Mouse (Mus musculus): ENCODE measurements around the gene Gltp. TPM values are rescaled to one million over a fixed set of nuclear protein-coding genes. Genes with fewer than 3 reads are reported as not detected.
A peak's percentile ranks its signal among the peaks of the same experiment; 100 is the strongest.

Gene Gltp
- 78.3 and 81.9 TPM in 2 replicates for polyA plus RNA-seq (2014; fragmentation: Nextera tagmentation; extraction: Ambion mirVana)

- Histone ChIP-seq H3K4me1 (replicated peaks; ENCODE audit: control insufficient read depth, insufficient read depth, low read length) (peaks cover 8% of the 10 kb centered on the region), H3K4me2 (ENCODE audit: low read depth, low read length, severe bottlenecking) (peak within 1 kb of the TSS; percentile 93), H3K27me3 (ENCODE audit: control insufficient read depth, insufficient read depth, low read length) (no peaks in the 10 kb centered on the region), H3K36me3 (ENCODE audit: control insufficient read depth, insufficient read depth, low read length) (no peaks in the 10 kb centered on the region), H3K9me3 (ENCODE audit: control insufficient read depth, low read length) (no peaks in the 10 kb centered on the region), H3K4me3 (ENCODE audit: low read depth, low read length) (peak within 1 kb of the TSS; percentile 69), H3K9ac (ENCODE audit: low read length) (peak within 1 kb of the TSS; percentile 83), H3K27ac (ENCODE audit: low read depth, low read length) (no peak within 1 kb of the TSS)
- peak; percentile 96 for DNase-seq (ENCODE audit: low spot score)
- 5% methylated on average over 68 of the region's 75 CpGs for WGBS
- peak; percentile 96 for ATAC-seq (replicated peaks; ENCODE audit: low FRiP score)
These were observed at the start of gene Gltp for GRCm38 (mm10) chr5:114690633-114691567. TSS of gene Gltp (minus strand) at chr5:114690984.

GRCm38 (mm10) chr5:114738707-114739241 is 48.0 kb upstream of the Gltp start:
- no peaks in the 10 kb centered on the region for H3K4me1 ChIP-seq (replicated peaks; ENCODE audit: control insufficient read depth, insufficient read depth, low read length)
- H3K36me3 ChIP-seq (ENCODE audit: control insufficient read depth, insufficient read depth, low read length), result peaks cover 3% of the 10 kb centered on the region; the same call in 1 of the 2 replicates
- H3K27ac ChIP-seq (ENCODE audit: low read depth, low read length), result no peak overlapping the region
- no peaks in the 10 kb centered on the region for H3K27me3 ChIP-seq (ENCODE audit: control insufficient read depth, insufficient read depth, low read length)
- no peak overlapping the region for H3K9ac ChIP-seq (ENCODE audit: low read length)
- no peaks in the 10 kb centered on the region for H3K9me3 ChIP-seq (ENCODE audit: control insufficient read depth, low read length)
- WGBS, result 87% methylated on average over 12 of the region's 12 CpGs
- ATAC-seq (replicated peaks; ENCODE audit: low FRiP score) (no peak), DNase-seq (ENCODE audit: low spot score) (no peak)
- no peak overlapping the region for H3K4me2 ChIP-seq (ENCODE audit: low read depth, low read length, severe bottlenecking)
- no peak overlapping the region for H3K4me3 ChIP-seq (ENCODE audit: low read depth, low read length)

- Histone ChIP-seq H3K27me3 (ENCODE audit: control insufficient read depth, insufficient read depth, low read length) (no peaks in the 10 kb centered on the region), H3K4me2 (ENCODE audit: low read depth, low read length, severe bottlenecking) (no peak overlapping the region), H3K4me3 (ENCODE audit: low read depth, low read length) (no peak overlapping the region), H3K9me3 (ENCODE audit: control insufficient read depth, low read length) (no peaks in the 10 kb centered on the region), H3K4me1 (replicated peaks; ENCODE audit: control insufficient read depth, insufficient read depth, low read length) (no peaks in the 10 kb centered on the region), H3K36me3 (ENCODE audit: control insufficient read depth, insufficient read depth, low read length) (peaks cover 7% of the 10 kb centered on the region; the same call in 1 of the 2 replicates), H3K9ac (ENCODE audit: low read length) (no peak overlapping the region), H3K27ac (ENCODE audit: low read depth, low read length) (no peak overlapping the region)
- ATAC-seq (replicated peaks; ENCODE audit: low FRiP score) (no peak), DNase-seq (ENCODE audit: low spot score) (no peak)
- WGBS, result 87% methylated on average over 21 of the region's 21 CpGs
These were observed 46.5 kb upstream of the Gltp start for GRCm38 (mm10) chr5:114737090-114737887.

GRCm38 (mm10) chr5:114733606-114734005 is 42.8 kb upstream of the Gltp start:
- WGBS, result 95% methylated on average over 15 of the region's 15 CpGs
- H3K36me3 ChIP-seq (ENCODE audit: control insufficient read depth, insufficient read depth, low read length), result peaks cover 10% of the 10 kb centered on the region; the same call in 1 of the 2 replicates

DNA sequence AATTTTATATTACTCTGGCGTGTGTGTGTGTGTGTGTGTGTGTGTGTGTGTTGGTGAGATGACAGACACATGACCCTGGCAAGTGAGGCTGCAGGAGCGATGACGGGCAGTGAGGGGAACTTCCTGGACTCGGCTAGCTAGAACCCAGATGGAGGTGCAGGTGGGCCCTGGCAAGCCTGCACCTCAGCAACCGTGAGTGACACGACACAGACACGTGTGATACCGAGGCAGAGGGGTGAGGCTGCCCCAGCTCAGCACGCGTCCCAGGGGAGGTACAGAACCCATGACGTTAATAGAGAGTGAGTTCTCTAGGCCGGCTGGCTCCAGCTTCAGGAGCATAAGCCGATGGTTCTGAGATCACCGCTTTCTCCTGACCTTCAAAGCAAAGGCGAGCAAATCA is 41.2 kb upstream of the Gltp start:
- H3K4me2 ChIP-seq (ENCODE audit: low read depth, low read length, severe bottlenecking), result no peak overlapping the region
- H3K4me1 ChIP-seq (replicated peaks; ENCODE audit: control insufficient read depth, insufficient read depth, low read length), result no peaks in the 10 kb centered on the region
- H3K4me3 ChIP-seq (ENCODE audit: low read depth, low read length), result no peak overlapping the region
- H3K27ac ChIP-seq (ENCODE audit: low read depth, low read length), result no peak overlapping the region
- ATAC-seq (replicated peaks; ENCODE audit: low FRiP score) (no peak), DNase-seq (ENCODE audit: low spot score) (no peak)
- peaks cover 7% of the 10 kb centered on the region; the same call in 1 of the 2 replicates for H3K36me3 ChIP-seq (ENCODE audit: control insufficient read depth, insufficient read depth, low read length)
- WGBS, result 92% methylated on average over 15 of the region's 15 CpGs
- H3K9ac ChIP-seq (ENCODE audit: low read length), result no peak overlapping the region
- H3K27me3 ChIP-seq (ENCODE audit: control insufficient read depth, insufficient read depth, low read length), result no peaks in the 10 kb centered on the region
- H3K9me3 ChIP-seq (ENCODE audit: control insufficient read depth, low read length), result no peaks in the 10 kb centered on the region

More at GRCm38 (mm10) chr5:114733606-114734005, 42.8 kb upstream of the Gltp start:
- no peaks in the 10 kb centered on the region for H3K27me3 ChIP-seq (ENCODE audit: control insufficient read depth, insufficient read depth, low read length)
- no peak overlapping the region for H3K4me3 ChIP-seq (ENCODE audit: low read depth, low read length)
- no peak overlapping the region for H3K4me2 ChIP-seq (ENCODE audit: low read depth, low read length, severe bottlenecking)
- H3K9me3 ChIP-seq (ENCODE audit: control insufficient read depth, low read length), result no peaks in the 10 kb centered on the region
- no peak overlapping the region for H3K27ac ChIP-seq (ENCODE audit: low read depth, low read length)
- DNase-seq (ENCODE audit: low spot score) (no peak), ATAC-seq (replicated peaks; ENCODE audit: low FRiP score) (no peak)
- no peaks in the 10 kb centered on the region for H3K4me1 ChIP-seq (replicated peaks; ENCODE audit: control insufficient read depth, insufficient read depth, low read length)
- no peak overlapping the region for H3K9ac ChIP-seq (ENCODE audit: low read length)

- Histone ChIP-seq H3K4me3 (ENCODE audit: low read depth, low read length) (no peak overlapping the region), H3K27me3 (ENCODE audit: control insufficient read depth, insufficient read depth, low read length) (no peaks in the 10 kb centered on the region), H3K4me2 (ENCODE audit: low read depth, low read length, severe bottlenecking) (no peak overlapping the region), H3K9me3 (ENCODE audit: control insufficient read depth, low read length) (no peaks in the 10 kb centered on the region), H3K27ac (ENCODE audit: low read depth, low read length) (no peak overlapping the region), H3K36me3 (ENCODE audit: control insufficient read depth, insufficient read depth, low read length) (peaks cover 7% of the 10 kb centered on the region; the same call in 1 of the 2 replicates), H3K4me1 (replicated peaks; ENCODE audit: control insufficient read depth, insufficient read depth, low read length) (no peaks in the 10 kb centered on the region), H3K9ac (ENCODE audit: low read length) (no peak overlapping the region)
- 70% methylated on average over 6 of the region's 6 CpGs for WGBS
- ATAC-seq (replicated peaks; ENCODE audit: low FRiP score) (no peak), DNase-seq (ENCODE audit: low spot score) (no peak)
These were observed 40.7 kb upstream of the Gltp start for GRCm38 (mm10) chr5:114731498-114731897.

DNA sequence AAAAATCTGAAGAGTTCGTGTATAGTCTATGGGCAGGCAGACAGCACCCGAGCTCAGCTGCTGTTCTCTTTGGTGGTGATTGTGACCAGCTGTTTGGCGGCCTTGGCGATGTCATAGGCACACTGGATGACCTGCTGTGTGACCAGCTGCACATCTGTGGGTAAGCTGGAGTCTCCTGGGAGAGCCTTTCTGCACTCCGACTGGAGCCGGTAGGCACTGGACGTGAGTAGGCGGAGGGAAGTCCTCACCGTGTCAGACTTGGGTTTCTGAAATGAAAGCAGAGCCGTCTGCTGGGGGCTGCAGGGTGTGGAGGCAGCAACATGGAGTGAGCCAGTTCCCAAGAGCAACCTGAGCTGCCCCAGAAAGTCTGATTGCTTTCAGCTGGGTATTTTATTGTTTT is 39.3 kb upstream of the Gltp start:
- no peak overlapping the region for H3K4me3 ChIP-seq (ENCODE audit: low read depth, low read length)
- no peak overlapping the region for H3K27ac ChIP-seq (ENCODE audit: low read depth, low read length)
- ATAC-seq (replicated peaks; ENCODE audit: low FRiP score) (no peak), DNase-seq (ENCODE audit: low spot score) (no peak)
- 80% methylated on average over 10 of the region's 10 CpGs for WGBS
- H3K4me1 ChIP-seq (replicated peaks; ENCODE audit: control insufficient read depth, insufficient read depth, low read length), result no peaks in the 10 kb centered on the region
- peaks cover 7% of the 10 kb centered on the region; the same call in 1 of the 2 replicates for H3K36me3 ChIP-seq (ENCODE audit: control insufficient read depth, insufficient read depth, low read length)
- H3K9me3 ChIP-seq (ENCODE audit: control insufficient read depth, low read length), result no peaks in the 10 kb centered on the region
- no peak overlapping the region for H3K9ac ChIP-seq (ENCODE audit: low read length)
- H3K27me3 ChIP-seq (ENCODE audit: control insufficient read depth, insufficient read depth, low read length), result no peaks in the 10 kb centered on the region
- no peak overlapping the region for H3K4me2 ChIP-seq (ENCODE audit: low read depth, low read length, severe bottlenecking)

- no peak overlapping the region for H3K27ac ChIP-seq (ENCODE audit: low read depth, low read length)
- no peaks in the 10 kb centered on the region for H3K27me3 ChIP-seq (ENCODE audit: control insufficient read depth, insufficient read depth, low read length)
- no peak overlapping the region for H3K4me3 ChIP-seq (ENCODE audit: low read depth, low read length)
- H3K9me3 ChIP-seq (ENCODE audit: control insufficient read depth, low read length), result no peaks in the 10 kb centered on the region
- ATAC-seq (replicated peaks; ENCODE audit: low FRiP score) (no peak), DNase-seq (ENCODE audit: low spot score) (no peak)
- WGBS, result 87% methylated on average over 10 of the region's 10 CpGs
- no peak overlapping the region for H3K9ac ChIP-seq (ENCODE audit: low read length)
- peaks cover 3% of the 10 kb centered on the region; the same call in 1 of the 2 replicates for H3K36me3 ChIP-seq (ENCODE audit: control insufficient read depth, insufficient read depth, low read length)
- H3K4me1 ChIP-seq (replicated peaks; ENCODE audit: control insufficient read depth, insufficient read depth, low read length), result no peaks in the 10 kb centered on the region
- no peak overlapping the region for H3K4me2 ChIP-seq (ENCODE audit: low read depth, low read length, severe bottlenecking)
These were observed 37.4 kb upstream of the Gltp start for GRCm38 (mm10) chr5:114728160-114728559.
